Mouse (Mus musculus) gonadal fat pad, adult 2 months (tissue): ENCODE measurements at regions not wholly inside any gene's neighbourhood (a gene's known extent, or its start where the extent isn't known, plus 50 kb on each side); places are given as distances from the start of the nearest gene placed in this dataset.

Experiments
- DNase-seq: peaks from one replicate; pipeline ENCODE4 v3.0.0-alpha.2; 2012; ENCODE audit warnings: low read depth

- DNase-seq: no peak
Observed at GRCm38 (mm10) chr16:76830371-76830770, 183.1 kb upstream of the Usp25 start.

- no peak for DNase-seq
Observed at GRCm38 (mm10) chr16:76827674-76828441, 185.6 kb upstream of the Usp25 start.

- no peak for DNase-seq
Observed at GRCm38 (mm10) chr16:76821261-76821660, 192.2 kb upstream of the Usp25 start.

- no peak for DNase-seq
Observed at GRCm38 (mm10) chr16:76816056-76816885, 197.2 kb upstream of the Usp25 start.

GRCm38 (mm10) chr16:76803725-76804124 is 209.8 kb upstream of the Usp25 start:
- no peak for DNase-seq

GRCm38 (mm10) chr16:76786405-76787155 is 226.9 kb upstream of the Usp25 start:
- DNase-seq: no peak

- DNase-seq: no peak
Observed at GRCm38 (mm10) chr16:76782656-76783055, 230.8 kb upstream of the Usp25 start.

GRCm38 (mm10) chr16:76775790-76776189 is 237.7 kb upstream of the Usp25 start:
- DNase-seq: no peak

GRCm38 (mm10) chr16:76774032-76774431 is 239.5 kb upstream of the Usp25 start:
- no peak for DNase-seq

- no peak for DNase-seq
Observed at GRCm38 (mm10) chr16:76773466-76773865, 240.0 kb upstream of the Usp25 start.

GRCm38 (mm10) chr16:76768607-76769006 is 244.9 kb upstream of the Usp25 start:
- DNase-seq: no peak

- no peak for DNase-seq
Observed at GRCm38 (mm10) chr16:76766636-76767035, 246.9 kb upstream of the Usp25 start.

- no peak for DNase-seq
Observed at GRCm38 (mm10) chr16:76765536-76765935, 248.0 kb upstream of the Usp25 start.

GRCm38 (mm10) chr16:76764994-76765393 is 248.5 kb upstream of the Usp25 start:
- DNase-seq: no peak

GRCm38 (mm10) chr16:76762619-76763283 is 250.8 kb upstream of the Usp25 start:
- DNase-seq: no peak

- no peak for DNase-seq
Observed at GRCm38 (mm10) chr16:76761848-76762247, 251.7 kb upstream of the Usp25 start.

- no peak for DNase-seq
Observed at GRCm38 (mm10) chr16:76761004-76761403, 252.5 kb upstream of the Usp25 start.

GRCm38 (mm10) chr16:76754871-76755270 is 258.6 kb upstream of the Usp25 start:
- DNase-seq: no peak

GRCm38 (mm10) chr16:76746385-76746784 is 267.1 kb upstream of the Usp25 start:
- no peak for DNase-seq

GRCm38 (mm10) chr16:76741141-76741540 is 272.4 kb upstream of the Usp25 start:
- DNase-seq: no peak

GRCm38 (mm10) chr16:76725991-76726390 is 287.5 kb upstream of the Usp25 start:
- no peak for DNase-seq

- no peak for DNase-seq
Observed at GRCm38 (mm10) chr16:76725271-76725670, 288.2 kb upstream of the Usp25 start.
